Mouse (Mus musculus): ENCODE results near the gene Tpx2.

GRCm38 (mm10) chr2:152821023-152821422 is 26.7 kb upstream of the Tpx2 start:
- TF ChIP-seq CTCF (IDR thresholded peaks at IDR 0.05; ENCODE audit: borderline replicate concordance, control insufficient read depth, extremely low read depth, insufficient read depth, low read length, poor library complexity) (no peak), POLR2A (IDR thresholded peaks at IDR 0.05; ENCODE audit: control insufficient read depth, extremely low read depth, insufficient read depth, low read length, poor library complexity) (no peak)

Measured in thymus, adult 2 months (tissue).